Mouse (Mus musculus) stomach, postnatal 0 days (tissue): ENCODE results near the gene Serpina16.

Source experiments
- CTCF ChIP-seq: IDR thresholded peaks from 2 replicates; pipeline ENCODE4 v1.5.1; 2016; ENCODE audit warnings: antibody characterized with exemption, low read depth, mild to moderate bottlenecking, moderate library complexity
- EP300 ChIP-seq: optimal IDR thresholded peaks from 2 replicates; pipeline ENCODE3; 2016; ENCODE audit warnings: antibody characterized with exemption

GRCm38 (mm10) chr12:103700144-103700750, 24.3 kb upstream of the Serpina16 start:
- TF ChIP-seq CTCF (no peak), EP300 (no peak)
